Mouse (Mus musculus) forebrain, embryonic 13.5 days (tissue): Measurements from ENCODE around the gene Kif5c. TPM values are rescaled to one million over a fixed set of nuclear protein-coding genes. Genes with fewer than 3 reads are reported as not detected.

ENCODE experiments used
- ATAC-seq: fragments of 200-750 bp; cut with Nextera tagmentation; 2 replicates; pipeline ENCODE4 v1.8.0; 2017
- H3K27ac ChIP-seq: fragments of 300-500 bp; sonication (generic); 2 replicates; pipeline ENCODE4 v1.5.1; 2015; ENCODE audit warnings: inconsistent platforms, mild to moderate bottlenecking, moderate library complexity
- H3K27me3 ChIP-seq: fragments of 300-500 bp; sonication (generic); 2 replicates; pipeline ENCODE4 v1.6.1; 2015; ENCODE audit warnings: mild to moderate bottlenecking, inconsistent platforms
- H3K36me3 ChIP-seq: fragments of 300-500 bp; sonication (generic); 2 replicates; pipeline ENCODE4 v1.6.1; 2015; ENCODE audit warnings: mild to moderate bottlenecking, inconsistent platforms; ENCODE audit not compliant: poor library complexity, severe bottlenecking
- H3K4me1 ChIP-seq: fragments of 300-500 bp; sonication (generic); 2 replicates; pipeline ENCODE4 v1.6.1; 2015; ENCODE audit warnings: inconsistent platforms
- H3K4me2 ChIP-seq: fragments of 300-500 bp; sonication (generic); 2 replicates; pipeline ENCODE4 v1.6.1; 2015; ENCODE audit warnings: inconsistent platforms, mild to moderate bottlenecking, moderate library complexity
- H3K4me3 ChIP-seq: fragments of 300-500 bp; sonication (generic); 2 replicates; pipeline ENCODE4 v1.5.1; 2015; ENCODE audit warnings: mild to moderate bottlenecking, inconsistent platforms
- H3K9ac ChIP-seq: fragments of 300-500 bp; sonication (generic); 2 replicates; pipeline ENCODE4 v1.6.1; 2015; ENCODE audit warnings: mild to moderate bottlenecking, inconsistent platforms
- H3K9me3 ChIP-seq: fragments of 300-500 bp; sonication (generic); replicated peaks from 2 replicates; pipeline ENCODE4 v1.6.1; 2016; ENCODE audit warnings: inconsistent platforms
- WGBS: fragments of 180-500 bp; shearing (Covaris S2); methylation state at CpG from one replicate; pipeline ENCODE4 v1.1.7; 2015; 5-methylcytosine and 5-hydroxymethylcytosine counted together
- polyA plus RNA-seq: library from polyadenylated mRNA; unstranded; fragments of >200 nt; fragmentation: Nextera tagmentation; extraction: Ambion mirVana; gene quantifications from 2 replicates; pipeline ENCODE4 v1.2.1, GENCODE M21; 2015

Gene Kif5c
- polyA plus RNA-seq, 1 experiment from 2014 or later, result 129 TPM

DNA sequence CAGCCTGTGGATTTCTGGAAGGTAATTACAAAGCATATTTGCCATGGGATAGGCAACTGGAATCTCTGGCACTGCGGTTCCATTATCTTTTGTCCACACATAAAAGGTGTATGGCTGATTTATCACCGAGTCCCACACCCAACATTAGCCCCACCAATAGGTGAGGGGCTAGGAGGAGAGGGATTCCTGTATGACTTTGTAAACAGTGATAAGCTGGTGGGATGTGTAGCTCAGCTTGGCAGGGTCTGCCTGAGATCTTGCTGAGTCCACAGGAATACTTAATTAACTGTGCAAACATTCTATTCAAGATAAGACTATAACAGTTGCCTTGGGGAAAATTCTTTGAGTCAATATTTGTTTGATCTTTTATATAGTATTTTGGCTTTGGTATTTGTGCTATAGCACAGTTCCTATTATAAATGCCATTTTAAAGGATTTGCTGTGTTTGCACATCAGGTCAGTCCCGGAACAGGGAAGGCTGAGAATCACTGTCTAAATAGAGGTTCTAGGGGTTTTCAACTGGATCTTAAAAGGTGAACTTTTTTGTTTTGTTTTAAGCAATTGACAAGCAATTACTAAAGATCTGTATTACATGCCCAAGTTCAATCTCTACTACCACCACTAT is 196.7 kb downstream of the Kif5c start:
- ATAC-seq, result no peak
- H3K9ac ChIP-seq, result no peak overlapping the region
- no peak overlapping the region for H3K4me3 ChIP-seq
- 77% methylated on average over 3 of the region's 3 CpGs for WGBS
- H3K9me3 ChIP-seq, result no peaks in the 10 kb centered on the region
- H3K27me3 ChIP-seq, result no peaks in the 10 kb centered on the region
- no peak overlapping the region for H3K4me2 ChIP-seq
- H3K4me1 ChIP-seq, result peaks cover 13% of the 10 kb centered on the region
- H3K36me3 ChIP-seq, result no peaks in the 10 kb centered on the region
- no peak overlapping the region for H3K27ac ChIP-seq

DNA sequence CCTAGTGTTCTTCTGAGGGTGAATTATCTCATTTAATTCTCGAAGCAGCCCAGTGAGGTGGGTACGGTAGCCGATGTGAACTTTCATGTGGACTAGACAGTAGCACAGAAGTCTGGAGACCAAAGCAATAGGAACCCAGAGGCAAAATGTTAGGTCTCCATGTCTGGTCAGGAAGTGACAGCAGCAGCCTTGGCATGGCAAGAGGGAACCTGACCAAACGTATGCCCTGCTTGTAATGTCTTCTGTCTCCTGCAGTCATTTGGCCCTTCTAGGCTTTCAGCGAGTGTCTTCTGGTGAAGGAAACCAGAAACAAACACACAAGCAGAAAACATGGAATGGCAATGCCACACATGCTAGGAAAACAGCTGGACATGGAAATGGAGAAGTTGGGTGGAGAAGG is 197.5 kb downstream of the Kif5c start:
- no peak overlapping the region for H3K4me3 ChIP-seq
- 93% methylated on average over 5 of the region's 5 CpGs for WGBS
- no peak overlapping the region for H3K27ac ChIP-seq
- H3K4me1 ChIP-seq, result peaks cover 8% of the 10 kb centered on the region
- no peak overlapping the region for H3K9ac ChIP-seq
- H3K27me3 ChIP-seq, result no peaks in the 10 kb centered on the region
- H3K4me2 ChIP-seq, result no peak overlapping the region
- no peaks in the 10 kb centered on the region for H3K9me3 ChIP-seq
- no peak for ATAC-seq
- H3K36me3 ChIP-seq, result no peaks in the 10 kb centered on the region

DNA sequence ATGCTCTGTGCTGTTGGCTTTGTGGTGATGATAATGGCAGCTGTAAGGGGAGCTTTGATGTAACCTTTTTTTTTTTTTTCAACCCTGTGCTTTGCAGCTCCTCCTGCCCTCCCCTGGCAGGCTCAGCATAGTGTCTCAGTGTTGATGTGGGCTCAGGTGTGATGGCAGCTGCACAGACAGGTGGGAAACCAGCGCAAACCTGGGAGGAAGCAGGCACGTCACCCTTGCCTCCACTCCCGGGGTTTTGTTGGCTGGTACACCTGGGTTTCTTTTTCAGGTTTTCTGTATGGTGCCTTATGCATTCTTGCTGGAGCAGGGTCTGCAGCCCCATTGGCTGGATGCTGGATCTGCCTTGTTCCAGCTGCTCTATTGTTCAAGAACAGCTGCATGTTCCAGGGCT is 198.1 kb downstream of the Kif5c start:
- H3K27me3 ChIP-seq, result no peaks in the 10 kb centered on the region
- H3K36me3 ChIP-seq, result no peaks in the 10 kb centered on the region
- no peak for ATAC-seq
- H3K4me3 ChIP-seq, result no peak overlapping the region
- 90% methylated on average over 3 of the region's 3 CpGs for WGBS
- no peak overlapping the region for H3K4me2 ChIP-seq
- no peaks in the 10 kb centered on the region for H3K9me3 ChIP-seq
- no peak overlapping the region for H3K9ac ChIP-seq
- H3K27ac ChIP-seq, result no peak overlapping the region
- H3K4me1 ChIP-seq, result peaks cover 2% of the 10 kb centered on the region

DNA sequence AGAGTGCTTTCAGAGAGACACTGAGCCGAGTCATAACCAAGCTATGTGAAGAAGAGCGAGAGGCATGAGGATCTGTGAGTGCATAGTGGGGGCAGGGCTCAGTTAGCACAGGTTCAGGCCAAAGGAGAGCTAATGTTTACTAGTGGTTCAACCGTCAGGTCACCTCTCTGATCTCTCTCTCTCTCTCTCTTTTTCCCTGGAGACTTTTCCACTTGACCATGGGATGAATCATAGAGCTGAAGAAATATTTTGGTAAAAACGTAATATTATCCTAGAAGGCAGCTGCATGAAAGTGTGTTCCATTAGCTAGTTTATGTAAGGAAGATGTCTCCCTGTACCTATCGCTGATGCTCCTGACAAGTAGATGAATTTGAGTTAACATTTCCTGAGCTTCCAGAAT is 199.0 kb downstream of the Kif5c start:
- Histone ChIP-seq H3K4me3 (no peak overlapping the region), H3K4me1 (no peaks in the 10 kb centered on the region), H3K9ac (no peak overlapping the region), H3K9me3 (no peaks in the 10 kb centered on the region), H3K27ac (no peak overlapping the region), H3K27me3 (no peaks in the 10 kb centered on the region), H3K36me3 (no peaks in the 10 kb centered on the region), H3K4me2 (no peak overlapping the region)
- no peak for ATAC-seq
- WGBS, result 90% methylated on average over 5 of the region's 5 CpGs

DNA sequence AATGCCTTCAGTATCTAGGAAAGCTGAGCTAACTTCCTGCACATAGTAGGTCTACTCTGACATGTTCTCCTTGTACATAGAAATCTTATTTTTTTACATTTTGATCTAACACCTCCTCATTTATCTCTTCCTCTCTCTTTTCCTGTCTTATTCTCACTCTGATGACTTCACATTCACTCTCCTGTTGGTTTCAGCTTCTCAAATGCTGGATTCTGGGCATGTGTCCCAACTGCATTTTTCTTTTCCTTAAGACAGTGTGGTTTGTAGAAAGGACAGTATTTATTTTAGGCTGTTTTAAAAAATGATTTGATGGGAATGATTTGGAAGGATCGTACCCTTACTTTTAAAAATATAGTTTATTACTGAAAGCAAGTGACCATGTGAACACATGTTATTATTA is 203.2 kb downstream of the Kif5c start:
- Histone ChIP-seq H3K9ac (no peak overlapping the region), H3K27me3 (no peaks in the 10 kb centered on the region), H3K4me1 (no peaks in the 10 kb centered on the region), H3K36me3 (no peaks in the 10 kb centered on the region), H3K9me3 (no peaks in the 10 kb centered on the region), H3K4me3 (no peak overlapping the region), H3K4me2 (no peak overlapping the region), H3K27ac (no peak overlapping the region)
- no peak for ATAC-seq
- 96% methylated on average over 1 of the region's 1 CpGs for WGBS

Other genes starting within 250 kb of the Kif5c start
- 14.4 and 14.7 TPM in 2 replicates for gene Epc2, start 167.8 kb upstream of the Kif5c start, polyA plus RNA-seq
- gene Lypd6b, start 168.4 kb downstream of the Kif5c start, polyA plus RNA-seq, result 3.0 and 3.1 TPM in 2 replicates